Mouse (Mus musculus): ENCODE measurements around the gene Aldoc.

DNA sequence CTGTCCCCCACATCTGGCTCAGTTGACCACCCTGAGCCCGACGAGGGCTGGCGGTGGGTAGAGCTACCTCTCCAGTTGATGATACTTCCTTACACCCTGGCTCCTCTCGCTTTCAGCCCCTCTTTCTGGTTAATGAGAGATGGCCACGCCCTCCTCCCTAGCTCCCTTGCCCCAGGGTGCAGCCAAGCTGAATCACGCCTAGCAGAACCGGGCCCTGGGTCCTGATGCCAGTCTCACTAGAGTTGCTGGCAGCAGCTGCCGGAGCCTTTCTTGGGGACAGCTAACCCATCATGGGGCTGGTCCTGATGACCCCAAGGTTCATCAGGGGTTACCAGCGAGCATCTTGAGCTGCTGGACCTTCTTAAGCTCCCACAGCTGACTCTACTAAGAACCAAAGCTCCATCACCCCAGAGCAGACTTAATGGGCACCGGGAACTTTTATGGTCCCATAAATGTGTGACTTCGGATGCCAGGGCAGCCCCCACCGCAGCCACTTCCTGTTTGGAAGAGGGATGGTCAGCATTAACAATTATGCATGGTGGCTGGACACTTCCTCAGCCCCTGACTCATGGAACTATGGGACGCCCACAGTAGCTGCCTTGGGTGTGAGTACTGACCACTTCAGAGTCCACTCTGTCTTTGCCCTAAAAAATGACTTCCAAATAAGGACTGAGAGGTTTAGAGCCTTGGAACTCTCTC, 40.7 kb downstream of the Aldoc start:
- TF ChIP-seq CTCF (IDR thresholded peaks at IDR 0.05; ENCODE audit: low read depth, low read length) (no peak), POLR2A (IDR thresholded peaks at IDR 0.05; ENCODE audit: insufficient read depth, low read length) (no peak)
